Mouse (Mus musculus): ENCODE measurements around the gene 1110051M20Rik.

DNA sequence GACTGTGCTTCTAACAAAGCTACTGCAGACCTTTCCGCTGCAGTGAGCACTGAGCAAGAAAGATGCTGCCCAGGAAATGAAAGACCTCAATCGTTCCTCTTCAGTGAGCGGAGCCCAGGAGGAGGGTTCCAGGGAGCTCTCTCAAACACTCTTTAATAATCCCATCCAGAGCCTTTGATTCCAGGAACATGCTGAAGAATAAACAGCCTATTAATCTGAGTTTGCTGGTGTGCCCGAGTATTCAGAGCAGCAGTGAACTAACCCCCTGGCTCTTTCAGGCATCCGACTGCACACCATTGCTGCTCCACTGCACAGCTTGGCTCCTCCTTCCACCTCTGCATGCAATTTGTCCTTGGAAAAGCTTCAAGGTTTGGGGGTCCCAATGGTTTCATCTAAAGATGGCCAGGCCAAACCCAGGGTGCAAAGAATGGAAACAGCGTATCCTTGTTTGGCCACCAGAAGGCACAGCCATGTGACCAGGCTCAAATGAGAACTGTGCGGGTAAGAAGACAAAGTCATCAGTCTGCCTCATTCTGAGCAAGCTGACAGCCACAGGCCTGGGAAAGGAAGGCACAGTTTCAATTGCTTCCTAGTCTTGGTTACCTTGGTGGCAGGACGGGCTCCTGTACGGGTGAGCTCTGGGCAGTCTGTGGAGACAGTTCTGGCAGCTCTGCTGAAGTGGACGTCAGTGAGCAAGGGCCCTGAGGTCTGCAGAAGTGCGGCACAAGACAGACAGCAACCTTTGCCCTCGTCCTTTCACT lies 116.4 kb downstream of the 1110051M20Rik start:
- TF ChIP-seq USF1 (IDR thresholded peaks at IDR 0.05; ENCODE audit: low read depth, low read length) (no peak), CTCF (conservative IDR thresholded peaks at IDR 0.05 in 1 of 2, IDR thresholded peaks at IDR 0.05 in 1 of 2; ENCODE audit: low read depth in 2 of 2, low read length in 2 of 2) (no peak), TBP (conservative IDR thresholded peaks at IDR 0.05; ENCODE audit: low read depth, low read length) (no peak)
